Mouse (Mus musculus) mesoderm, embryonic 11.5 days (tissue): ENCODE data around the gene Aifm3.

Experiments
- DNase-seq: peaks from one replicate; pipeline ENCODE4 v3.0.0-alpha.2; 2012; ENCODE audit warnings: low read depth, low spot score

Aifm3 gene

GRCm38 (mm10) chr16:17489469-17490111 lies at the start of gene Aifm3:
Aifm3 (plus strand) TSS chr16:17489611.
- no peak for DNase-seq

GRCm38 (mm10) chr16:17451541-17452372 lies 37.7 kb upstream of the Aifm3 start, which contains the start of gene Crkl:
Crkl (plus strand) TSS chr16:17451987.
- peak; percentile 99 for DNase-seq

- peak; percentile 51 for DNase-seq
Measured at GRCm38 (mm10) chr16:17452373-17452715, 37.1 kb upstream of the Aifm3 start.

DNA sequence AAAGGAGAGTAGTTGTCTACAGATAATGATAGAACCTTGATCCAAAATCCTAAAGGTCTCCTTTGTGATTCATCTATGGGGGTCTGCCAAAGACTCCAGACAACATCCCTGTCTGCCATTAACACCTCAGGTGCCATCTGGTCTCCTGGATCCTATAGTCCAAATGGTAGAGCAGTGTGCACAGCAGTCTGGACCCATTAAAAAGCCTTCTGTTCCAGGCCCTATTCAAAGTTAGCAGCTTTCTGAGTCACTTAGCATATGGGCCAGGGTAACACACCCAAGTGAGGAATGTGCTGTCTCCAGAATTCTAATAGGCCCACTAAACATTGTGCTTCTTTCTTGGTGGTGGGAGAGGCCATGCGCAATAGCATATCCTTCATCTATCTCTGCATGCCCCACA lies 32.5 kb upstream of the Aifm3 start:
- DNase-seq: no peak

DNA sequence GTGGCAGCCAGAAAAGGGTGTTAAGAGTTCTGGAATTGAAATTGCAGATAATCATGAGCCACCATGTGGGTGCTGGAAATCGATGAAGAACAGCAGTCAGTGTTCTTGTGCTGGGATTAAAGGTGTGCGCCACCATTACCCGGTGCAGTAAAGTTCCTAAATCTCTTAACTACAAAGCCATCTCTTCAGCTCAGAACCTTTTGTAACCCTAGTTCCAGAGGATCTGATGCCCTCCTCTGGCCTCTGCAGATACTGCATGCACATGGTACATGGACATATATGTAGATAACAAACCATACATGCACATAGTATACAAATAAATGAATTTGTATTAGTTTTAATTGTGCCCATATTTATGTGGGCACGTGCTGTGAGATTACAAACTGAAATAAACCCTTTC lies 29.2 kb upstream of the Aifm3 start:
- peak; percentile 14 for DNase-seq

DNA sequence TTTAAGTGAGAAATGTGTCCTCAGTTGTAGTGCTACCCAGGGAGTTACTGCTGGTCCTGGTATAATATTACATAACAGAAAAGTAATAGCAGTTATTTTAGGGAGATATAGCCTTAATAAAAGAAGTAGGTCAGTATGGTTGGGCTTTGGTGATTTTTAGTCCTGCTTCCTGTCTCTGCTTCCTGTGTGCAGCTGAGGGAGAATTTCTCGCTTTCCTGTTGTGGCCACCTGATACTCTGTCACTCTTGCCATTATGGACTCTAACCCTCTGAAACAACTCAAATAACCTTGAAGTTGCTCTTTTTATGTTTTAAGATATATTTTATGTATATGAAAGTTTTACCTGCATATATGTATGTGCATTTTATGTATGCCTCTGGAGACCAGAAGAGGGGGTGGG lies 27.8 kb upstream of the Aifm3 start:
- DNase-seq: no peak

DNA sequence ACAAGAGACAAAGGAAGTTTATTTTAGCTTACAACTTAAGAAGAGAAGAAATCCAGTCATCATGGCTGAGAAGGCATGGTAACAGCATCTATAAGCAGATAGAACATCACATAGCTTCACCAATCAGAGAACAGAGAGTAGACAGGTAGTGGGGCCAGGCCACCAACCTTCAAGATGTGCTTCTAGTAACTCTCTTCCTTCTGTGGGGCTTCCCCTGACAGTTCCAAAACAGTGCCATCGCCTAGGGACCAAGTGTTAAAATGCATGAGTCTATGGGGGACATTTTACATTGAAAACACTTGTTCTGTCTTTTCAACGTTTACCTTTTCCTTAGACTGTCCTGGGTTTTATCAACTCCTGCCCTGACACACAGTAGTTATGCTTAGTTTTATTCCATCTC lies 26.2 kb upstream of the Aifm3 start:
- DNase-seq: no peak

DNA sequence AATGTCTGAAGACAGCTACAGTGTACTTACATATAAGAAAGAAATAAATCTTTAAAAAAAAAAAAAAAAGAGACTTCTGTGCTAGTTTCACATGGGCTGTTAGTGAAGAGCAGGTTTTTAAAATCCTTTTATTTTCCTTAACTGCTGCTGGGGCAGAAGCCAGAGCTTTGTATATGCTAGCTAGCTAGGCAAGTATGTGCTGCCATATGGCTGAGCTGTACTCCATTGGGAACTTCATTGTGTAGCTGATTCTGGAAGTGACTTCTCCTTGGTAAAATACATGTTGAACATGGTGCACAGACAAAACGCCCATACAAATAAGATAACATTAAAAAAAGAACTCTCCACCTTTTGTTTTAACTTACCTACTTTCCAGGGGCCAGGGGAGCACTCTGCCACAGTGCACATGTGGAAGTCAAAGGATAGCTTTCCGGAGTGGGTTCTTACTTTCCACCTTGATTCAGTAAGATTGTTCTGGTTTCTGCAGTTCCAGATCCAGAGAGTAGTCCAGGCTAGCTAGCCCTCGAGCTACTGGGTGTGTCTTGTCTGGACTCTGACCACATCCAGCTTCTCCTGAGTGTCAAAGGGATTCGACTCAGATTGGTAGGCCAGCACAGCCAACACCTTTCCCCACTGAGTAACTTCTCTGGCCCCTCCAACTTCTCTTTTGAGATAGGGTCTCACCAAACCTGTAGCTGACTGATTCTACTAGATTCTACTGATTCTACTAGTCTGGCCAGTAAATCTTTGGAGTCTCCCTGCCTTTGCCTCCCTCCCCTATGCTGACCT lies 22.3 kb upstream of the Aifm3 start:
- DNase-seq: no peak

DNA sequence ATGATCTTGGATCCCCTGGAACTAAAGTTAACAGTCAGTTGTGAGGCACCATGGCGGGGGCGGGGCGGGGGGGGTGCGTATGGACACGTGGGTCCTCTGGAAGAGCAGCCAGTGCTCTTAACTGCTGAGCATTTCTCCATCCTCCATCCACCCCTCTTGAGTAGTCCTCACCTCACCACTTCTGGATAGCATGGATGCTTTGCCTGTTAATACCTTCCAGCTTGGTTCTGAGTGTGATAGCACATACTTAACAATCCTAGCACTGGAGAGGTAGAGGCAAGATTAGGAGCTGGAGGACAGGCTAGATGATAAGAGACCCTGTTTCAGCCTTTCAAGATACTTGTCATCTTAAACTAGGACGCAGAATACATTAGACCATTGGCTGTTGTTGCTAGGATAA lies 16.9 kb upstream of the Aifm3 start:
- DNase-seq: no peak

- DNase-seq: no peak
Measured at GRCm38 (mm10) chr16:17474091-17474490, 15.3 kb upstream of the Aifm3 start.

DNA sequence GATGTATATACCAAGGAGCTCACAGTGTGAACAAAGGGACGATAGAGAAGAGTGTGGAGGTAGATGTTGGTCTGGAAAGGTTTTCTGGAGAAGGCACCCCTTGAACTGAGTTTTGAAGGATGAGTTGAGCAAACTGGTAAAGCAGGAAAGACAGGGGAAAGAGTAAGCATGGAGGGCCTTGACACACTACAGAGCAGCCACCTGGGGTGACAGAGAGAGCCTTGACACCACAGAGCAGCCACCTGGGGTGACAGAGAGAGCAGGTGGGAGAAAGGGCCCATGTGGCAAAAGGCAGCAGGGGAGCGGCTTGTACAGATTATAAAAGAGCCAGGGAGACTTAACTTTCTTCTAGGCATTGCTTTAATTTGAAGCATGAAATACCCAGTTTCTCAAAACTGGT lies 14.7 kb upstream of the Aifm3 start:
- DNase-seq: no peak

DNA sequence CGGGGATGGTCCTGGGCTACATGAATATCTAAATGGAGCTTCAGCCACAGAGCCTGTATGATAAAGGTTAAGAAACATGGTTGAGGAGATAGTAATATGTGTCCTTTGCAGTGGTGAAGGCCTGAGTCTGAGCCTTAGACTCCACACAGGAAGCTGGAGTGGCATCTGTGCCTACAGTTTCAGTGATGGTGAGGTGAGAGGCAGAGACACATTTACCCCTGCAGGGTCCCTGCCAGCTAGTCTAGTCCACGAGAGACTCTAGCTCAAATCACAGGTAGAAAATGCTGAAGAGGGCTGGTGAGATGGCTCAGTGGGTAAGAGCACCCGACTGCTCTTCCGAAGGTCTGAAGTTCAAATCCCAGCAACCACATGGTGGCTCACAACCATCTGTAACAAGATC lies 14.1 kb upstream of the Aifm3 start:
- no peak for DNase-seq

- no peak for DNase-seq
Measured at GRCm38 (mm10) chr16:17478331-17478943, 11.0 kb upstream of the Aifm3 start.

DNA sequence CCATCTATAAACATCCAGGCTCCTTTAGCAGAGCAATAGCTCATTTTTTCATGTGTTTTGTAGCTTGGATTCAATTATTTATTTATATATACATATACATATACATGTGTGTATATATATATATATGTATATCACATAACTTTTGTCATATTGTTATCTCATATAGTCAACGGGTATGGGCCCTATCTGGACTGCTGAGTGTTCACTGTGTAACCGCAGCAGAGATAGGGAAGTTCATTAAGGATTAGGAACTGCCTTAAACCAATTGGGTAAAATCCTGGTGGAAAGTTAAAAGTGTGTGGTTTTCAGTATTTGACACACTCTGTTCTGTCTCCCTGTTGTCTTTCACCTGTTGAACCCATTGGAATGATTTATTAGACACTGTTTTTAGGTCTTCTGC lies 7.9 kb upstream of the Aifm3 start:
- no peak for DNase-seq

DNA sequence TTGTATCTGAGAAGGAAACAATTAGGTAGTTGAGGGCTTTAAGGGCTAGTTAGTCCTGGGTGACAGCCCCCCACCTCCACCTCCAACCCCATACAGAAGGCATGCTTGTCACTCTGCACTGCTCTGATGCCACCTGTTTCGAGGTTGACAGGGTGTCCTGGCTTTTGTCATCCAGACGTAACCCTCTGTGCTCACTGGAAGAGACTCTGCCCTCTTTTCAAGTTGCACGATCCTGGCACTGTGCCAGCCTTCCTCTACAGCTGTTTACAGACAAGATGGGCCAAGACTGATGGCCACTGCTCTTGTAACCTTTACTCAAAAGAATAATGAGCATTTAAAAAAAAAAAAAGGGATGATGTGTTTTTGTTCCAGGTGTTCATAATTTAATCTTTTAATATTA lies 2.9 kb upstream of the Aifm3 start:
- no peak for DNase-seq

- no peak for DNase-seq
Measured at GRCm38 (mm10) chr16:17488478-17489468, 638 bp upstream of the Aifm3 start.

GRCm38 (mm10) chr16:17491154-17491553 lies 1.7 kb downstream of the Aifm3 start:
- DNase-seq: no peak

DNA sequence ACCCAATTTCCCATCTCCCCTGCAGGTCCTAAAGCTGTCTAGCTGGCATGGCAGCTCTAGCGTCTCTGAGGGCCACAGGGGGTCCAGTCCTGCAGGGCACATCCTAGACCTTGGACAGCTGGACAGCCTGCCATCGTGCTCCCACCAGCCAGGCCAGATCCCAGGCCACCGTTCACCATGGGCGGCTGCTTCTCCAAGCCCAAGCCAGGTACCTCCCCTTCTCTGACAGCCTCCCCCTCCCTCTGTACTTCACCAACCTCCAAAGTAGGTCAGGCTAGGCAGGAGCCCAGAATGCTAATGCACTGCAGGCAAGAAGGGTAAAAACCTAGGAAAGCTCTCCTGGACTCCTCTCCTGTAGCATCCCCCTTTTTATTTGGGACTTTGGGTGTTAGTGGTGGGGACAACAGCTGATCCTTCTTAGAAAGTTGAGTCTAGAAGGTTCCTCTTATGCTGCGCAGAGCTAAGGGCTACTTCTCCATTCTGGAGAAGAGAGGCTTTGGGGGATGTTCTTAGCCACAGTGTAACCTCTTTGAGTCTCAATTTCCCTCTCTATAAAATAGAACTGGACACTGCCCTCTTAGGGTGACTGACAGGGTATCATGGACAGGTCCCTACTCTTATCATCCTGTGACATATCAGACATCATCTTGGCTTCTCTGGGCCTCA lies 2.6 kb downstream of the Aifm3 start:
- DNase-seq: no peak

GRCm38 (mm10) chr16:17496499-17497305 lies 7.3 kb downstream of the Aifm3 start:
- no peak for DNase-seq
